Mouse (Mus musculus): Measurements from ENCODE around the gene Notch2. TPM values are rescaled to one million over a fixed set of nuclear protein-coding genes. Genes with fewer than 3 reads are reported as not detected.

Gene Notch2
- polyA plus RNA-seq, 1 experiment = 15.6 TPM

DNA sequence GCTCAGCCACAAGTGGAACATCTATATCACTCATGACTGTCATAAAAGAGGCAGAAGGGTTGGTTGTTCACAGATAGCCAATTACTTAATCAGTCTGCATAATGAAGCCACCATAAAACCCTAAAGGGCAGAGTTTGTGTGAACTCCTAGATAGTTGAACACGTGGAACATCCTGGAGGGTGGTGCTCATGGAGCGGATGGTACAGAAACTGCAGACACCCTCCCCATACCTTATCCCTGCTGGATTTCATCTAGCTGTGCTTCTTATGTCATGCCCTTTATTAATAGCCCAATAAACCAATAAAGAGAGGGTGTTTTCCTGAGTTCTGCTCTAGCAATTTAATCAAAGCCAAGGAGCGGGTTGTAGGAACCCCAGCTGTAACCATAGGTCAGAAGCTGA lies 174.4 kb downstream of the Notch2 start:
- H3K79me2 ChIP-seq (ENCODE audit: control insufficient read depth, insufficient read depth) = no peaks in the 10 kb centered on the region
- TF ChIP-seq CTCF (IDR thresholded peaks at IDR 0.05; ENCODE audit: control insufficient read depth, insufficient read depth, insufficient read length) (no peak), CEBPB (IDR thresholded peaks at IDR 0.05; ENCODE audit: low read depth) (no peak), MAX (IDR thresholded peaks at IDR 0.05) (no peak), MYOG (IDR thresholded peaks at IDR 0.05; ENCODE audit: control insufficient read depth, extremely low read depth, insufficient read length) (no peak), FOSL1 (IDR thresholded peaks at IDR 0.05; ENCODE audit: insufficient read depth, low read length, poor library complexity, severe bottlenecking) (no peak), USF1 (IDR thresholded peaks at IDR 0.05; ENCODE audit: low read depth) (no peak), MYOD1 (IDR thresholded peaks at IDR 0.05; ENCODE audit: control insufficient read depth, insufficient read length, low read depth) (no peak)
- H3K4me3 ChIP-seq (ENCODE audit: insufficient read depth, poor library complexity, severe bottlenecking) = no peak overlapping the region
- H3K27me3 ChIP-seq (ENCODE audit: control insufficient read depth, insufficient read depth, insufficient read length) = peaks cover 5% of the 10 kb centered on the region
- H3ac ChIP-seq (ENCODE audit: control insufficient read depth, insufficient read length, low read depth) = no peak overlapping the region
- no peaks in the 10 kb centered on the region for H3K79me3 ChIP-seq (ENCODE audit: low read depth)
- no peaks in the 10 kb centered on the region for H3K36me3 ChIP-seq (ENCODE audit: control insufficient read depth, insufficient read depth)

DNA sequence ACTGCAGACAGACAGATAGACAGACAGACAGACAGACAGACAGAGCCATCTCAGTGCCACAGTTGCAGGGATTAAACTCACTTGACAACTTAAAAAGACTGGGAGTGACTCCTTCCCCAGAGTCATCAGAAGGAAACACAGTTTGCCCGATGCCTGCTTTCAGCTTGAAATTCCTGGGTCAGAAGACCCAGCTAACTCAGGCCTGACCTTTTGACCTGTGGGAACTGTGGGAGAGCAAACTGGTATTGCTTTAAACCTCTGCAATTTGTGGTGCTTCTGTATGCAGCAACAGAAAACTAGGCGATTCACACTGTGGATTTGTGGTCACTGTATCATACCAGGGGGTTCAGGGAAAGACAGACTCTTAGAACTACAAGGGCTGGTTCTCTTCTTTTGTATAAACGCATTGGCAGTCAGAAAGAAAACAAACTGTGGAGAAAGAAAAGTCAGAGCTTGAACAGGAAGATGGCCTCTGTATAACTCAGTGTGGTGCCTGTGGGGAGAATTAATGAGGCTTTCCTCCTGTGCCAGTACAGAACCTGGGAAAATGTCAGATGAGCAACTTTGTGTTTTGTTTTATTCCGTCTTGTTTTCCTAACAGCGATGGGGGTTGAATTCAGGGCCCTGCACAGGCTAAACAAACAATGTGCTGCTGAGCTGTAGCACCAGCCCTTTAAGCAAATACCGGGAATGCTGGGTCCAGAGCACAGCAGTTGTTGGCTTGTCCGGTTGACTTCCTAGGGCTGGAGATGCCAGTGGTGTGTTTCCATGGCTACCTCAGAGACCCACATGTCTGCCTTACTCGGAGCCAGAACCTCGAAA lies 184.6 kb downstream of the Notch2 start:
- Histone ChIP-seq H3ac (ENCODE audit: control insufficient read depth, insufficient read length, low read depth) (no peak overlapping the region), H3K4me3 (ENCODE audit: insufficient read depth, poor library complexity, severe bottlenecking) (no peak overlapping the region), H3K27me3 (ENCODE audit: control insufficient read depth, insufficient read depth, insufficient read length) (peaks cover 6% of the 10 kb centered on the region), H3K36me3 (ENCODE audit: control insufficient read depth, insufficient read depth) (no peaks in the 10 kb centered on the region), H3K79me3 (ENCODE audit: low read depth) (no peaks in the 10 kb centered on the region), H3K79me2 (ENCODE audit: control insufficient read depth, insufficient read depth) (no peaks in the 10 kb centered on the region)
- no peak for TF ChIP-seq MYOG (IDR thresholded peaks at IDR 0.05; ENCODE audit: control insufficient read depth, extremely low read depth, insufficient read length)
- no peak for TF ChIP-seq MAX (IDR thresholded peaks at IDR 0.05)
- no peak for TF ChIP-seq USF1 (IDR thresholded peaks at IDR 0.05; ENCODE audit: low read depth)

DNA sequence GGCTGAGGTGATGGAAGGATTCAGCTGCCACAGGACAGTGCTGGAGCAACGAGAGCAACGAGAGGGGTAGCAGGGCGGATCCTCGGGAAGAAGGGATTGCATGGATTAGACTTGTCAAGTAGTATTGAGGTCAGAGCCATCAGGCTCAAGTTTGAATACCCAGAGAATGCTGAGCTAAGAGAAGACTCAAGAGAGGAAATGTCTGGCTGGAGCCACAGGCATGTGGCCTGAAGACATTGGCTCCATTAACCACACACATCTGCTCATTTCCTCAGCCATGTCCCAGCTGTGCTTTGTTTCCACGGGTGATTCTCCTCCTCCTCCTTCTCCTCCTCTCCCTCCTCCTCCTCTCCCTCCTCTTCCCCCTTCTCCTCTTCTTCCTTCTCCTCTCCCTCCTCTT lies 186.4 kb downstream of the Notch2 start:
- Histone ChIP-seq H3K36me3 (ENCODE audit: control insufficient read depth, insufficient read depth) (no peaks in the 10 kb centered on the region), H3K4me3 (ENCODE audit: insufficient read depth, poor library complexity, severe bottlenecking) (no peak overlapping the region), H3ac (ENCODE audit: control insufficient read depth, insufficient read length, low read depth) (no peak overlapping the region), H3K79me3 (ENCODE audit: low read depth) (no peaks in the 10 kb centered on the region), H3K27me3 (ENCODE audit: control insufficient read depth, insufficient read depth, insufficient read length) (peaks cover 10% of the 10 kb centered on the region), H3K79me2 (ENCODE audit: control insufficient read depth, insufficient read depth) (no peaks in the 10 kb centered on the region)
- no peak for TF ChIP-seq CEBPB (IDR thresholded peaks at IDR 0.05; ENCODE audit: low read depth)
- no peak for TF ChIP-seq MYOD1 (IDR thresholded peaks at IDR 0.05; ENCODE audit: control insufficient read depth, insufficient read length, low read depth)
- TF ChIP-seq FOSL1 (IDR thresholded peaks at IDR 0.05; ENCODE audit: insufficient read depth, low read length, poor library complexity, severe bottlenecking) = no peak
- no peak for TF ChIP-seq CTCF (IDR thresholded peaks at IDR 0.05; ENCODE audit: control insufficient read depth, insufficient read depth, insufficient read length)
- TF ChIP-seq USF1 (IDR thresholded peaks at IDR 0.05; ENCODE audit: low read depth) = no peak
- no peak for TF ChIP-seq MAX (IDR thresholded peaks at IDR 0.05)
- TF ChIP-seq MYOG (IDR thresholded peaks at IDR 0.05; ENCODE audit: control insufficient read depth, extremely low read depth, insufficient read length) = no peak

Other genes starting within 250 kb of the Notch2 start
- gene Pde4dip, start 124.8 kb upstream of the Notch2 start, polyA plus RNA-seq (2012; fragmentation: generic; extraction: Trizol) = 26.4 TPM
- gene Sec22b, start 112.3 kb upstream of the Notch2 start, polyA plus RNA-seq (2012; fragmentation: generic; extraction: Trizol) = 60.0 TPM
- not detected for gene Adam30, start 147.1 kb downstream of the Notch2 start, polyA plus RNA-seq (2012; fragmentation: generic; extraction: Trizol)
- not detected for gene Reg4, start 208.6 kb downstream of the Notch2 start, polyA plus RNA-seq (2012; fragmentation: generic; extraction: Trizol)